Mouse (Mus musculus): ENCODE results near the gene Abca3. TPM values are rescaled to one million over a fixed set of nuclear protein-coding genes. Genes with fewer than 3 reads are reported as not detected.
A peak's percentile ranks its signal among the peaks of the same experiment; 100 is the strongest.
"Not testable (repeated sequence)": the region's sequence is repeated elsewhere in the genome, so short reads cannot be mapped to it uniquely, and the experiment has no call there.

Abca3 gene
- total RNA-seq, 2 experiments from 2014 or later: 13.8 to 18.6 TPM

GRCm38 (mm10) chr17:24437016-24437415, 85.3 kb downstream of the Abca3 start:
- peak; percentile 96 for ATAC-seq (replicated peaks; ENCODE audit: poor library complexity)

GRCm38 (mm10) chr17:24440377-24440776, 88.6 kb downstream of the Abca3 start:
- ATAC-seq (replicated peaks; ENCODE audit: poor library complexity): no peak

GRCm38 (mm10) chr17:24441148-24441547, 89.4 kb downstream of the Abca3 start:
- 0 out of 2 replicates have a peak, but pooled peaks have one; percentile 33 for ATAC-seq (replicated peaks; ENCODE audit: poor library complexity)

- ATAC-seq (replicated peaks; ENCODE audit: poor library complexity): no peak
These were observed 90.4 kb downstream of the Abca3 start for GRCm38 (mm10) chr17:24442107-24442506.

GRCm38 (mm10) chr17:24442632-24443155, 90.9 kb downstream of the Abca3 start, which contains the start of gene Dnase1l2:
Gene Dnase1l2, minus strand, starts transcription at chr17:24443105.
- no peak for ATAC-seq (replicated peaks; ENCODE audit: poor library complexity)

GRCm38 (mm10) chr17:24443409-24443808, 91.7 kb downstream of the Abca3 start:
- ATAC-seq (replicated peaks; ENCODE audit: poor library complexity): no peak

GRCm38 (mm10) chr17:24446590-24446989, 94.8 kb downstream of the Abca3 start:
- ATAC-seq (replicated peaks; ENCODE audit: poor library complexity): peak; percentile 64

GRCm38 (mm10) chr17:24449507-24449906, 97.8 kb downstream of the Abca3 start:
- ATAC-seq (replicated peaks; ENCODE audit: poor library complexity): no peak

- no peak for ATAC-seq (replicated peaks; ENCODE audit: poor library complexity)
These were observed 99.5 kb downstream of the Abca3 start for GRCm38 (mm10) chr17:24451220-24451619.

- ATAC-seq (replicated peaks; ENCODE audit: poor library complexity): no peak
These were observed 101.6 kb downstream of the Abca3 start for GRCm38 (mm10) chr17:24453372-24453771.

- 0 out of 2 replicates have a peak, but pooled peaks have one; percentile 6 for ATAC-seq (replicated peaks; ENCODE audit: poor library complexity)
These were observed 102.5 kb downstream of the Abca3 start for GRCm38 (mm10) chr17:24454218-24454755.

- peak; percentile 96 for ATAC-seq (replicated peaks; ENCODE audit: poor library complexity)
These were observed 103.2 kb downstream of the Abca3 start for GRCm38 (mm10) chr17:24454756-24455522.

- ATAC-seq (replicated peaks; ENCODE audit: poor library complexity): not testable (repeated sequence)
These were observed 103.9 kb downstream of the Abca3 start for GRCm38 (mm10) chr17:24455523-24456206.

Other genes with a start within 250 kb of the Abca3 start
- gene Pdpk1, start 201.0 kb upstream of the Abca3 start, total RNA-seq (2015): 33.3 and 36.3 TPM in 2 replicates
- gene Pdpk1, start 201.0 kb upstream of the Abca3 start, total RNA-seq (2017): 41.1 and 49.5 TPM in 2 replicates
- gene Amdhd2, start 188.2 kb upstream of the Abca3 start, total RNA-seq (2015): 21.9 and 33.7 TPM in 2 replicates
- 65.1 and 65.5 TPM in 2 replicates for gene Amdhd2, start 188.2 kb upstream of the Abca3 start, total RNA-seq (2017)
- gene Atp6v0c, start 182.2 kb upstream of the Abca3 start, total RNA-seq (2015): 405 and 437 TPM in 2 replicates
- 109 and 145 TPM in 2 replicates for gene Atp6v0c, start 182.2 kb upstream of the Abca3 start, total RNA-seq (2017)
- 3.6 and 6.4 TPM in 2 replicates for gene Tbc1d24, start 146.4 kb upstream of the Abca3 start, total RNA-seq (2015)
- gene Tbc1d24, start 146.4 kb upstream of the Abca3 start, total RNA-seq (2017): 6.4 and 6.6 TPM in 2 replicates
- 0.15 TPM in 1 of 2 replicates, not detected in the other for gene Ntn3, start 142.4 kb upstream of the Abca3 start, total RNA-seq (2015)
- gene Ntn3, start 142.4 kb upstream of the Abca3 start, total RNA-seq (2017): 0.12 and 0.30 TPM in 2 replicates
- 7.8 and 10.2 TPM in 2 replicates for gene Tedc2, start 131.1 kb upstream of the Abca3 start, total RNA-seq (2015)
- 13.9 and 16.2 TPM in 2 replicates for gene Tedc2, start 131.1 kb upstream of the Abca3 start, total RNA-seq (2017)
- gene Ccnf, start 100.5 kb upstream of the Abca3 start, total RNA-seq (2015): 21.2 and 22.7 TPM in 2 replicates
- gene Ccnf, start 100.5 kb upstream of the Abca3 start, total RNA-seq (2017): 27.4 and 40.3 TPM in 2 replicates
- 0.24 TPM in 1 of 2 replicates, not detected in the other for gene Abca17, start 882 bp upstream of the Abca3 start, total RNA-seq (2015)
- 0.03 TPM in 1 of 2 replicates, not detected in the other for gene Abca17, start 882 bp upstream of the Abca3 start, total RNA-seq (2017)
- 143 and 154 TPM in 2 replicates for gene Rnps1, start 62.6 kb downstream of the Abca3 start, total RNA-seq (2015)
- 187 and 191 TPM in 2 replicates for gene Rnps1, start 62.6 kb downstream of the Abca3 start, total RNA-seq (2017)
- 58.5 and 67.8 TPM in 2 replicates for gene Eci1, start 74.7 kb downstream of the Abca3 start, total RNA-seq (2015)
- 27.7 and 32.6 TPM in 2 replicates for gene Eci1, start 74.7 kb downstream of the Abca3 start, total RNA-seq (2017)
- 0.94 and 3.5 TPM in 2 replicates for gene Dnase1l2, start 91.2 kb downstream of the Abca3 start, total RNA-seq (2015)
- gene Dnase1l2, start 91.2 kb downstream of the Abca3 start, total RNA-seq (2017): 2.9 and 4.0 TPM in 2 replicates
- 23.3 and 27.5 TPM in 2 replicates for gene E4f1, start 118.4 kb downstream of the Abca3 start, total RNA-seq (2015)
- 13.6 and 18.7 TPM in 2 replicates for gene E4f1, start 118.4 kb downstream of the Abca3 start, total RNA-seq (2017)
- 25.4 and 26.4 TPM in 2 replicates for gene Pgp, start 118.4 kb downstream of the Abca3 start, total RNA-seq (2015)
- gene Pgp, start 118.4 kb downstream of the Abca3 start, total RNA-seq (2017): 16.6 and 21.5 TPM in 2 replicates
- gene Bricd5, start 121.9 kb downstream of the Abca3 start, total RNA-seq (2015): 0.35 and 0.81 TPM in 2 replicates
- gene Bricd5, start 121.9 kb downstream of the Abca3 start, total RNA-seq (2017): not detected in 2 replicates
- 9.2 TPM in 2 replicates for gene Mlst8, start 127.1 kb downstream of the Abca3 start, total RNA-seq (2015)
- gene Mlst8, start 127.1 kb downstream of the Abca3 start, total RNA-seq (2017): 14.9 and 28.9 TPM in 2 replicates
- gene Caskin1, start 136.7 kb downstream of the Abca3 start, total RNA-seq (2015): not detected in 2 replicates
- gene Caskin1, start 136.7 kb downstream of the Abca3 start, total RNA-seq (2017): not detected in 2 replicates
- 50.9 and 54.7 TPM in 2 replicates for gene Traf7, start 176.0 kb downstream of the Abca3 start, total RNA-seq (2015)
- 91.7 and 98.9 TPM in 2 replicates for gene Traf7, start 176.0 kb downstream of the Abca3 start, total RNA-seq (2017)
- gene Rab26, start 182.3 kb downstream of the Abca3 start, total RNA-seq (2015): 0.12 and 0.17 TPM in 2 replicates
- 0.14 and 0.71 TPM in 2 replicates for gene Rab26, start 182.3 kb downstream of the Abca3 start, total RNA-seq (2017)
- 7.4 and 10.6 TPM in 2 replicates for gene Pkd1, start 197.9 kb downstream of the Abca3 start, total RNA-seq (2015)
- gene Pkd1, start 197.9 kb downstream of the Abca3 start, total RNA-seq (2017): 6.2 and 15.1 TPM in 2 replicates

Measured in megakaryocyte progenitor cell, adult 5-6 weeks (primary cell).